Mouse (Mus musculus) brain, embryonic 14.5 days (tissue): Measurements from ENCODE around the gene Atp8a1.

Source experiments
- CTCF ChIP-seq: fragments of 200-500 bp; IDR thresholded peaks from 2 replicates; pipeline ENCODE4 v1.5.1; 2012; ENCODE audit warnings: inconsistent platforms, mild to moderate bottlenecking, moderate library complexity, borderline replicate concordance; ENCODE audit not compliant: insufficient read depth, insufficient read length; ENCODE audit errors: extremely low read depth
- POLR2A ChIP-seq: fragments of 200-500 bp; IDR thresholded peaks from 2 replicates; pipeline ENCODE4 v1.6.1; 2012; ENCODE audit warnings: mild to moderate bottlenecking, inconsistent platforms, borderline replicate concordance; ENCODE audit not compliant: poor library complexity, insufficient read depth, insufficient read length, severe bottlenecking; ENCODE audit errors: extremely low read depth

DNA sequence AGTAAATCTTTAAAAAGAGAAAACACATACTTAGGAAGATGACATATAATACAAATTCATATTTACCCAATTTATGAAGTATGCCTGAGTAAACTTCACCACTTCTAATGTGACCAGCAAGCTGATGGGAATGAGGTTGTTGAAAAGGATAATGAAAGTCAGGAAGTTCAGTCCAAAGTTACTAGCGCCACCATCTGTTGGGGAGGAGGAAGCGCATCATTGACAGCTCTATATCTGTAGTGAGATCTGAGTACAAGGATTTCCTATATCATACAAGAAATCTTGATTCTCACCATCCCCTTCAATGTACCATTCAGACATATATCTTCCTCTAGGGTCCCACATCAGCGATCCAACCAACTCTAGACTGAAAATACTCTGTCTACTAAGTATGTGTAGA, 82.4 kb downstream of the Atp8a1 start:
- TF ChIP-seq CTCF (no peak; the same call in 1 of the 2 replicates), POLR2A (no peak)
